Mouse (Mus musculus): ENCODE results near the gene Sco1.

- TF ChIP-seq CTCF (IDR thresholded peaks at IDR 0.05; ENCODE audit: control insufficient read depth, insufficient read depth, low read length) (no peak), POLR2A (IDR thresholded peaks at IDR 0.05; ENCODE audit: borderline replicate concordance, control insufficient read depth, low read depth, low read length) (no peak)
These were observed 30.8 kb downstream of the Sco1 start for GRCm38 (mm10) chr11:67083239-67083638.
